Mouse (Mus musculus) heart, postnatal 14 days (tissue): ENCODE data around the gene Gper1. TPM values are rescaled to one million over a fixed set of nuclear protein-coding genes. Genes with fewer than 3 reads are reported as not detected.
A peak's percentile ranks its signal among the peaks of the same experiment; 100 is the strongest.

Source experiments
- DNase-seq, 2 experiments: peaks; one replicate each; pipeline ENCODE4 v3.0.0; 2021 to 2022
- intact Hi-C: fragments of 180-260 bp; cut with DNase I; formaldehyde crosslinking; loops from one replicate; pipeline ENCODE4 v1.15.1; 2025
- long read RNA-seq, 2 experiments: library from polyadenylated mRNA; stranded (forward); transcript quantifications; one replicate each; pipeline ENCODE4 v2.0.0; 2021
- total RNA-seq, 2 experiments: library from RNA; stranded (reverse); gene quantifications; 2 replicates each; pipeline ENCODE4 v1.2.3; 2021

The Gper1 gene
- total RNA-seq, result 1 to 10 TPM; 2.7 TPM
- long read RNA-seq, experiment 1, partial matches to known transcripts, result 0 of 3 reads
- long read RNA-seq, experiment 1, other reads (novel, unspliced or antisense), result 0 of 3 reads
- long read RNA-seq, experiment 2, partial matches to known transcripts, result 0 of 1 reads
- long read RNA-seq, experiment 2, other reads (novel, unspliced or antisense), result 0 of 1 reads

DNA sequence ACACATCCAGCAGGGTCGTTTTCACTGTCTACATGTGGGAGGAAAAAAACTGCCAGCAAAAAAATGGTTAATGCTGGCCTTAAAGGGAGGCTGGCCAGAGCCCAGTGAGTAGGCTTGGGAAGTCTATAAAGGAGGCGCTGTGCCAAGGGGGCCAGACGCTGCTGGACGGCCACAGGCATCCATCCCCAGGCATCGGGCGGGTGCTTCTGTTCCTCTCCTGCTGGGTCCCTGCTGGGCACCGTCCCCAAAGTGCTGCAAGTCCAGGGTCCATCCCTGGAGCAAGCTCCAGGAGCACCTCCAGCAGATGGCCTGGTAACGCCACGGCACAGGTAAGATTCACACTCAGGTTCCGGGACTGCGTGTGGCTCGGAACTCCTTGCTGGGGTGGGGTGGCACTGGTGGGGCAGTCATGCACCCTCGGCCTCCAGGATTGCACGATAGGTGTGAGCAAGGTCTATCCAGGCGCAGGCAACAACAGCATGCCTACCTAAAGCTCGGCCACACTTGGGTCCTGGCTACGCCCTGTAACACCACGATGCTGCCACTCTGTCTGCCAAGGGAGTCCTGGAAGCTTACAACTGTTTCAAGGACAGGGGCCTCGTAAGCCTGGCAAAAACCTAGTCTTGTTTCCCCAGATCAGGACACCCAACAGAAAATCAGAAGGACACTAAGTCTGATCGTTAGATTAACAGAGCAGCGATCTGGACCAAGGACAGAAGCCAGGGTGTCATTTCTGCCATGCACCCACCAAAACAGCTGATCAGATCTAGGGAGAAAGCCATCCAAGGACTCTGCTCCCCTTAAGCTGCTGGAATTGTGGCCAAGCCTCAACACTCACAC, at the start of gene Gper1:
Gper1 (plus strand) TSS at position 126 of the 840 bp plus-strand sequence.
- intact Hi-C loops, result no loop called here
- DNase-seq, result peak in 1 of 2 experiments; percentile 66

DNA sequence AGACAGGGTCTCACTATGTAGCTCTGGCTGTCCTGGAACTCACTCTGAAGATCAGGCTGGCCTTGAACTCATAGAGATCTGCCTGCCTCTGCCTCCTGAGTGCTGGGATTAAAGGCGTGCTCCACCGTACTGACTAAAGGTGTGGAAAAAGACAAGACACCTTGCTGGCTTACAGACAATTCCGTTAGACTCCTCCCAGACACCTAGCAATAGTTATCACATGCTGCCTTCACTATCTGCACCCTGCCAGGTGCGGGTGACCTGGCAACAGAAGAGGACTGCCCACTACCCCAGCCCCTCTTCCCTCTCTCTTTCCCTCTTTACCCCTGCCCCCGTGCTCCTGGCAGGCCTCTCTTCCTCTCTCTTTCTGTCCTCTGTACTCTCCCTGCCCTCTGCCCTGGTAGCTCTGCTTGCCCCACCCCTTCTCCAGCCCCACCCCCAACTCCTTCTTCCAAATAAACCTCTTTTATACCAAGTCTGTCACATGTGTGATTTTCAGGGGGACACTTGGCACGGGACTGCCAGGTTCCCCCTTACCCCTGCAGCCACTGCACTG, 49.0 kb upstream of the Gper1 start:
- intact Hi-C loops, result no loop called here
- DNase-seq, result no peak

- intact Hi-C loops, result no loop called here
- DNase-seq, result no peak
These were observed 48.1 kb upstream of the Gper1 start for GRCm38 (mm10) chr5:139374841-139375240.

GRCm38 (mm10) chr5:139377468-139378270, 45.3 kb upstream of the Gper1 start, which contains the start of gene Gpr146:
Gene Gpr146 (plus strand): TSS chr5:139377697.
- DNase-seq, result peak; percentile 76 to 78
- intact Hi-C loops, result no loop called here

- no peak for DNase-seq
- intact Hi-C loops, result no loop called here
These were observed 44.7 kb upstream of the Gper1 start for GRCm38 (mm10) chr5:139378271-139378556.

- intact Hi-C loops, result no loop called here
- peak; percentile 74 to 84 for DNase-seq
These were observed 43.8 kb upstream of the Gper1 start for GRCm38 (mm10) chr5:139378986-139379629.

- no peak for DNase-seq
- intact Hi-C loops, result no loop called here
These were observed 43.1 kb upstream of the Gper1 start for GRCm38 (mm10) chr5:139379771-139380384.

GRCm38 (mm10) chr5:139380385-139381248, 42.3 kb upstream of the Gper1 start:
- intact Hi-C loops, result no loop called here
- DNase-seq, result peak; percentile 97 to 98

- intact Hi-C loops, result loop anchor here (2.0 kb wide), 1 partner anchor 13 kb away; no protein-coding TSS in a partner anchor
- DNase-seq, result no peak
These were observed 41.1 kb upstream of the Gper1 start for GRCm38 (mm10) chr5:139381586-139382513.

DNA sequence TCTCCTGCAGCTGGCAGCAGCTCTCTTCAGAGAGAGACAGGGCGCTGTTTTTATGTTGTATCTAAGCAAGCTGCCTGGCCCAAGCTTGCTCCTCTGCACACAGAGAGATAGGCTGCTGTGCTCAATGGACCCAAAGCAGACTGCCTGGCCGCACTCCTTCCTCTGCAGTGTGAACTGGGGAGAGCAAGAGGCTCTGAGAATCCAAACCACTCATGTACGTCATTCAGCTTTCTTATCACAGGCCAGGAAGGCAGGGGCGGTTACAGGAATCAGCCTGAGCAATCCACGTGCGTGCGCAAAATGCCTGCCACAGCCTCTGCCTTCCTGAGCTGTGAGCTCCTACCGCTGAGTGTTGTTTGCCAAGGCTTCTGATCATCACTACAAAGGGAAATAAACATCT, 40.2 kb upstream of the Gper1 start:
- intact Hi-C loops, result loop anchor here (2.0 kb wide), 1 partner anchor 14 kb away; no protein-coding TSS in a partner anchor
- DNase-seq, result peak; percentile 66 to 70

- intact Hi-C loops, result loop anchor here (2.0 kb wide), 1 partner anchor 14 kb away; no protein-coding TSS in a partner anchor
- DNase-seq, result no peak
These were observed 39.7 kb upstream of the Gper1 start for GRCm38 (mm10) chr5:139383234-139383633.

DNA sequence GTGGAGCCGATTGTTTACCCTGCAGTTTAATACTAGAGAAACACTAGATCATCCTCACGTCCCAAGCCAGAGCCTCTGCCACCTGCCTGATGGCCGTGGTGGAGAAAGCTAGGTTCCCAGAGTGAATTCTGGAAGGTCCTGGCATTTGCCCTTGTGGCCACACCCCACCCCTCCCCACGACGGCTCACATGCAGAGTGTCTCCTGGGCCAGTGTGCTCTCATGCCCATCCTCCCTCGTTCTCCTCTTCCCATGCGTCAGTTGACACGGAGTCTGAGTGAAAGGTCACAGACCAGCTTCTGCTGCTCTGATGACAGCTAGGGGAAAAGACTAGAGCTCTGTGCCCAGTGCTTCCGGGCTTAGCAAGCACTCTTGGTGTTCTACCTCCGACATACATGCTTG, 38.4 kb upstream of the Gper1 start:
- intact Hi-C loops, result no loop called here
- DNase-seq, result no peak

- DNase-seq, result no peak
- intact Hi-C loops, result no loop called here
These were observed 36.9 kb upstream of the Gper1 start for GRCm38 (mm10) chr5:139386047-139386446.

- DNase-seq, result no peak
- intact Hi-C loops, result no loop called here
These were observed 35.4 kb upstream of the Gper1 start for GRCm38 (mm10) chr5:139387329-139388194.

GRCm38 (mm10) chr5:139388195-139388570, 34.8 kb upstream of the Gper1 start:
- intact Hi-C loops, result no loop called here
- no peak for DNase-seq

GRCm38 (mm10) chr5:139388694-139389675, 34.0 kb upstream of the Gper1 start:
- DNase-seq, result no peak
- intact Hi-C loops, result no loop called here
